Mouse (Mus musculus): ENCODE data around the gene Cd19.
"Not testable (repeated sequence)": the region's sequence is repeated elsewhere in the genome, so short reads cannot be mapped to it uniquely, and the experiment has no call there.

GRCm38 (mm10) chr7:126402518-126402917 lies 12.2 kb downstream of the Cd19 start:
- TF ChIP-seq CTCF (IDR thresholded peaks at IDR 0.05; ENCODE audit: low read depth, low read length); POLR2A (IDR thresholded peaks at IDR 0.05; ENCODE audit: extremely low read depth, insufficient read depth, low read length): not testable (repeated sequence)
